Mouse (Mus musculus) splenic B cell, adult 2 months (primary cell): ENCODE results near the gene Fndc7.
"Not testable (repeated sequence)": the region's sequence is repeated elsewhere in the genome, so short reads cannot be mapped to it uniquely, and the experiment has no call there.

Source experiments
- DNase-seq: peaks from one replicate; pipeline ENCODE4 v3.0.0-alpha.2; 2011; ENCODE audit warnings: low read depth, low spot score
- H3K27me3 ChIP-seq: 2 replicates; pipeline ENCODE4 v1.6.1; 2012; ENCODE audit warnings: mild to moderate bottlenecking, low read length, moderate library complexity, mixed read lengths; ENCODE audit not compliant: control insufficient read depth, poor library complexity, insufficient read depth, severe bottlenecking
- H3K36me3 ChIP-seq: 2 replicates; pipeline ENCODE4 v1.6.1; 2012; ENCODE audit warnings: mild to moderate bottlenecking, low read length, moderate library complexity, mixed read lengths; ENCODE audit not compliant: control insufficient read depth, poor library complexity, insufficient read depth, severe bottlenecking

The Fndc7 gene

GRCm38 (mm10) chr3:108880544-108881507 lies 9.0 kb downstream of the Fndc7 start:
- H3K27me3 ChIP-seq = no peaks in the 10 kb centered on the region
- H3K36me3 ChIP-seq = no peaks in the 10 kb centered on the region
- DNase-seq = peak; percentile 69

GRCm38 (mm10) chr3:108879836-108880435 lies 9.9 kb downstream of the Fndc7 start:
- Histone ChIP-seq H3K27me3 (no peaks in the 10 kb centered on the region), H3K36me3 (no peaks in the 10 kb centered on the region)
- DNase-seq = no peak

- Histone ChIP-seq H3K27me3 (no peaks in the 10 kb centered on the region), H3K36me3 (no peaks in the 10 kb centered on the region)
- DNase-seq = no peak
These were observed 10.7 kb downstream of the Fndc7 start for GRCm38 (mm10) chr3:108879129-108879528.

GRCm38 (mm10) chr3:108870631-108871030 lies 19.2 kb downstream of the Fndc7 start:
- no peak for DNase-seq
- Histone ChIP-seq H3K36me3 (no peaks in the 10 kb centered on the region), H3K27me3 (no peaks in the 10 kb centered on the region)

- no peaks in the 10 kb centered on the region for H3K27me3 ChIP-seq
- DNase-seq = peak; percentile 46
- H3K36me3 ChIP-seq = no peaks in the 10 kb centered on the region
These were observed 22.4 kb downstream of the Fndc7 start for GRCm38 (mm10) chr3:108867449-108867848.

GRCm38 (mm10) chr3:108865676-108866075 lies 24.1 kb downstream of the Fndc7 start:
- H3K27me3 ChIP-seq = no peaks in the 10 kb centered on the region
- H3K36me3 ChIP-seq = no peaks in the 10 kb centered on the region
- DNase-seq = no peak

GRCm38 (mm10) chr3:108865129-108865528 lies 24.7 kb downstream of the Fndc7 start:
- no peaks in the 10 kb centered on the region for H3K27me3 ChIP-seq
- DNase-seq = no peak

GRCm38 (mm10) chr3:108863091-108863490 lies 26.7 kb downstream of the Fndc7 start:
- H3K36me3 ChIP-seq = no peaks in the 10 kb centered on the region
- no peak for DNase-seq
- H3K27me3 ChIP-seq = no peaks in the 10 kb centered on the region

More at GRCm38 (mm10) chr3:108865129-108865528, 24.7 kb downstream of the Fndc7 start:
- H3K36me3 ChIP-seq = no peaks in the 10 kb centered on the region

- not testable (repeated sequence) for H3K36me3 ChIP-seq, DNase-seq, H3K27me3 ChIP-seq
These were observed 27.5 kb downstream of the Fndc7 start for GRCm38 (mm10) chr3:108862282-108862681.

- no peaks in the 10 kb centered on the region for H3K27me3 ChIP-seq
- no peaks in the 10 kb centered on the region for H3K36me3 ChIP-seq
- no peak for DNase-seq
These were observed 29.0 kb downstream of the Fndc7 start for GRCm38 (mm10) chr3:108860786-108861185.

GRCm38 (mm10) chr3:108858231-108858770 lies 31.5 kb downstream of the Fndc7 start:
- no peak for DNase-seq
- H3K27me3 ChIP-seq = no peaks in the 10 kb centered on the region

GRCm38 (mm10) chr3:108857714-108858113 lies 32.1 kb downstream of the Fndc7 start:
- H3K36me3 ChIP-seq = no peaks in the 10 kb centered on the region
- H3K27me3 ChIP-seq = no peaks in the 10 kb centered on the region
- no peak for DNase-seq

More at GRCm38 (mm10) chr3:108858231-108858770, 31.5 kb downstream of the Fndc7 start:
- H3K36me3 ChIP-seq = no peaks in the 10 kb centered on the region

- Histone ChIP-seq H3K36me3 (no peaks in the 10 kb centered on the region), H3K27me3 (no peaks in the 10 kb centered on the region)
- DNase-seq = no peak
These were observed 32.7 kb downstream of the Fndc7 start for GRCm38 (mm10) chr3:108857124-108857470.

GRCm38 (mm10) chr3:108856386-108857123 lies 33.3 kb downstream of the Fndc7 start:
- Histone ChIP-seq H3K36me3 (no peaks in the 10 kb centered on the region), H3K27me3 (no peaks in the 10 kb centered on the region)
- peak; percentile 77 for DNase-seq
